Mouse (Mus musculus) layer of hippocampus, postnatal 14 days (tissue): ENCODE data around the gene Gon7. TPM values are rescaled to one million over a fixed set of nuclear protein-coding genes. Genes with fewer than 3 reads are reported as not detected.
A peak's percentile ranks its signal among the peaks of the same experiment; 100 is the strongest.

Experiments
- DNase-seq, 2 experiments: peaks; one replicate each; pipeline ENCODE4 v3.0.0; 2021 to 2022; ENCODE audit warnings: low spot score in 2 of 2, mixed read lengths in 1 of 2
- total RNA-seq, 2 experiments: library from RNA; stranded (reverse); gene quantifications; 2 replicates each; pipeline ENCODE4 v1.2.3; 2021

Gon7 gene
- total RNA-seq, 2 experiments from 2014 or later, result 12.7 to 13.3 TPM

GRCm38 (mm10) chr12:102709896-102710295, 47.7 kb downstream of the Gon7 start:
- no peak for DNase-seq

GRCm38 (mm10) chr12:102708220-102708619, 49.4 kb downstream of the Gon7 start:
- DNase-seq, result no peak

- DNase-seq, result no peak
These were observed 50.7 kb downstream of the Gon7 start for GRCm38 (mm10) chr12:102706833-102707463.

- no peak for DNase-seq
These were observed 51.5 kb downstream of the Gon7 start for GRCm38 (mm10) chr12:102705906-102706640.

- DNase-seq, result peak; percentile 87 to 90
These were observed 52.3 kb downstream of the Gon7 start for GRCm38 (mm10) chr12:102705216-102705871.

GRCm38 (mm10) chr12:102704457-102705198, 53.0 kb downstream of the Gon7 start, which contains the start of gene Itpk1:
Gene Itpk1 (minus strand): TSS chr12:102704930.
- no peak for DNase-seq

GRCm38 (mm10) chr12:102703921-102704408, 53.6 kb downstream of the Gon7 start:
- DNase-seq, result no peak

- DNase-seq, result no peak
These were observed 54.2 kb downstream of the Gon7 start for GRCm38 (mm10) chr12:102703441-102703840.

Other genes starting within 250 kb of the Gon7 start
- gene Chga, start 202.8 kb downstream of the Gon7 start, total RNA-seq, result 100 to 1,000 TPM; 151 to 154 TPM
- gene Itpk1, start 52.9 kb downstream of the Gon7 start, total RNA-seq, result 10 to 100 TPM; 57.8 to 67.6 TPM
- gene Moap1, start 14.1 kb downstream of the Gon7 start, total RNA-seq, result 10 to 100 TPM; 31.0 TPM
- gene Tmem251, start 14.0 kb downstream of the Gon7 start, total RNA-seq, result 1 to 10 TPM; 4.9 to 5.3 TPM
- not detected for gene Gm28051, start within 50 bp of the Gon7 start, total RNA-seq
- 10 to 100 TPM; 30.9 to 31.4 TPM for gene Ubr7, start 164 bp upstream of the Gon7 start, total RNA-seq
- 10 to 100 TPM; 16.7 to 18.7 TPM for gene Gm20604, start 869 bp upstream of the Gon7 start, total RNA-seq
- gene Btbd7, start 120.7 kb upstream of the Gon7 start, total RNA-seq, result 10 to 100 TPM; 18.0 to 20.5 TPM
- not detected for gene Cox8c, start 141.5 kb upstream of the Gon7 start, total RNA-seq
- 10 to 100 TPM; 43.3 to 47.2 TPM for gene Unc79, start 191.1 kb upstream of the Gon7 start, total RNA-seq